Mouse (Mus musculus): ENCODE measurements around the gene Clps.

Clps gene

GRCm38 (mm10) chr17:28519827-28520226 is 40.7 kb downstream of the Clps start:
- in situ Hi-C loops (cut with MseI, MboI): loop anchor here (5.0 to 10.0 kb wide), 4 partner anchors 33 to 123 kb away; no protein-coding TSS in a partner anchor

GRCm38 (mm10) chr17:28518615-28519071 is 41.9 kb downstream of the Clps start:
- in situ Hi-C loops (cut with MseI, MboI): no loop called here

- in situ Hi-C loops (cut with MseI, MboI): no loop called here
These were observed 42.5 kb downstream of the Clps start for GRCm38 (mm10) chr17:28517956-28518614.

- in situ Hi-C loops (cut with MseI, MboI): no loop called here
These were observed 43.1 kb downstream of the Clps start, which contains the start of gene Fkbp5 for GRCm38 (mm10) chr17:28517441-28517955. TSS of gene Fkbp5 (minus strand) at chr17:28517527.

GRCm38 (mm10) chr17:28516881-28517280 is 43.7 kb downstream of the Clps start:
- in situ Hi-C loops (cut with MseI, MboI): no loop called here

GRCm38 (mm10) chr17:28515431-28516341 is 44.9 kb downstream of the Clps start:
- in situ Hi-C loops (cut with MseI, MboI): no loop called here

- in situ Hi-C loops (cut with MseI, MboI): no loop called here
These were observed 46.0 kb downstream of the Clps start for GRCm38 (mm10) chr17:28514555-28514954.

GRCm38 (mm10) chr17:28513844-28514243 is 46.7 kb downstream of the Clps start:
- in situ Hi-C loops (cut with MseI, MboI): no loop called here

- in situ Hi-C loops (cut with MseI, MboI): no loop called here
These were observed 47.2 kb downstream of the Clps start for GRCm38 (mm10) chr17:28513337-28513736.

- in situ Hi-C loops (cut with MseI, MboI): no loop called here
These were observed 47.9 kb downstream of the Clps start for GRCm38 (mm10) chr17:28512696-28513095.

- in situ Hi-C loops (cut with MseI, MboI): no loop called here
These were observed 48.7 kb downstream of the Clps start for GRCm38 (mm10) chr17:28511616-28512541.

- in situ Hi-C loops (cut with MseI, MboI): no loop called here
These were observed 49.9 kb downstream of the Clps start for GRCm38 (mm10) chr17:28510445-28511342.
